Mouse (Mus musculus): ENCODE results near the gene Hoxa9. TPM values are rescaled to one million over a fixed set of nuclear protein-coding genes. Genes with fewer than 3 reads are reported as not detected.

Gene Hoxa9
- total RNA-seq, 2 experiments from 2014 or later: not detected

GRCm38 (mm10) chr6:52245040-52245756 lies 14.3 kb upstream of the Hoxa9 start:
- DNase-seq (ENCODE audit: low spot score in 2 of 2): no peak

- no peak for DNase-seq (ENCODE audit: low spot score in 2 of 2)
Observed at GRCm38 (mm10) chr6:52244471-52245039, 13.7 kb upstream of the Hoxa9 start.

- no peak for DNase-seq (ENCODE audit: low spot score in 2 of 2)
Observed at GRCm38 (mm10) chr6:52243681-52244121, 12.8 kb upstream of the Hoxa9 start.

GRCm38 (mm10) chr6:52242801-52243332 lies 12.0 kb upstream of the Hoxa9 start:
- DNase-seq (ENCODE audit: low spot score in 2 of 2): no peak

- DNase-seq (ENCODE audit: low spot score in 2 of 2): no peak
Observed at GRCm38 (mm10) chr6:52241001-52241621, 10.2 kb upstream of the Hoxa9 start.

- DNase-seq (ENCODE audit: low spot score in 2 of 2): peak in 1 of 2 experiments; percentile 50
Observed at GRCm38 (mm10) chr6:52240389-52241000, 9.6 kb upstream of the Hoxa9 start, which contains the start of gene Hoxa10. Gene Hoxa10 (minus strand): TSS chr6:52240854.

- DNase-seq (ENCODE audit: low spot score in 2 of 2): no peak
Observed at GRCm38 (mm10) chr6:52239625-52240388, 8.9 kb upstream of the Hoxa9 start.

- DNase-seq (ENCODE audit: low spot score in 2 of 2): no peak
Observed at GRCm38 (mm10) chr6:52238976-52239375, 8.1 kb upstream of the Hoxa9 start.

GRCm38 (mm10) chr6:52238155-52238545 lies 7.3 kb upstream of the Hoxa9 start:
- DNase-seq (ENCODE audit: low spot score in 2 of 2): no peak

- no peak for DNase-seq (ENCODE audit: low spot score in 2 of 2)
Observed at GRCm38 (mm10) chr6:52237346-52238154, 6.7 kb upstream of the Hoxa9 start.

GRCm38 (mm10) chr6:52236806-52237205 lies 5.9 kb upstream of the Hoxa9 start:
- DNase-seq (ENCODE audit: low spot score in 2 of 2): no peak

GRCm38 (mm10) chr6:52235866-52236265 lies 5.0 kb upstream of the Hoxa9 start:
- no peak for DNase-seq (ENCODE audit: low spot score in 2 of 2)

- DNase-seq (ENCODE audit: low spot score in 2 of 2): no peak
Observed at GRCm38 (mm10) chr6:52235267-52235666, 4.4 kb upstream of the Hoxa9 start.

- DNase-seq (ENCODE audit: low spot score in 2 of 2): no peak
Observed at GRCm38 (mm10) chr6:52234428-52235140, 3.7 kb upstream of the Hoxa9 start.

- no peak for DNase-seq (ENCODE audit: low spot score in 2 of 2)
Observed at GRCm38 (mm10) chr6:52233546-52234427, 2.9 kb upstream of the Hoxa9 start.

- DNase-seq (ENCODE audit: low spot score in 2 of 2): no peak
Observed at GRCm38 (mm10) chr6:52232984-52233545, 2.2 kb upstream of the Hoxa9 start.

GRCm38 (mm10) chr6:52232568-52232965 lies 1.7 kb upstream of the Hoxa9 start:
- no peak for DNase-seq (ENCODE audit: low spot score in 2 of 2)

Measured in layer of hippocampus, adult 18-20 months (tissue).